24 mouse cellular contexts compared by ENCODE assay signal in genomic region chr12:48061898-48062619, GRCm38 (mm10).
DNase-seq lines count a peak whose midpoint lies in the region; ATAC-seq lines count a peak whose summit lies in the region.
"Had no signal": no experiment of that assay in that cellular context is flagged by ENCODE, and none has a peak within 500 bp of the region (broad histone marks: within the 10 kb centered on the region; RNA-seq: fewer than 3 reads in every experiment).

No protein-coding gene starts in this region.

- H3K4me1 ChIP-seq in forebrain, embryonic 14.5 days (ENCODE audit: control insufficient read depth, insufficient read depth, low read length), result no peaks in the 10 kb centered on the region
- H3K4me1 ChIP-seq in forebrain, embryonic 11.5 days (replicated peaks; ENCODE audit: control insufficient read depth, insufficient read depth, low read length), result no peaks in the 10 kb centered on the region
- H3K4me1 ChIP-seq in hindbrain, embryonic 16.5 days (ENCODE audit: control insufficient read depth, insufficient read depth, low read depth, low read length), result no peaks in the 10 kb centered on the region
- H3K4me1 ChIP-seq in midbrain, embryonic 16.5 days (ENCODE audit: control insufficient read depth, insufficient read depth, low read length), result peaks cover 4% of the 10 kb centered on the region; the same call in 1 of the 2 replicates
- H3K4me1 ChIP-seq: embryonic facial prominence, embryonic 15.5 days; limb, embryonic 13.5 days; liver, embryonic 13.5 days had no signal

- H3K4me3 ChIP-seq in forebrain, embryonic 14.5 days (ENCODE audit: low read depth, low read length), result no peak overlapping the region
- H3K4me3 ChIP-seq in forebrain, embryonic 11.5 days (ENCODE audit: low read depth, low read length), result no peak overlapping the region
- H3K4me3 ChIP-seq in hindbrain, embryonic 16.5 days (ENCODE audit: low read length), result no peak overlapping the region
- H3K4me3 ChIP-seq in midbrain, embryonic 16.5 days (ENCODE audit: low read depth, low read length), result no peak overlapping the region
- H3K4me3 ChIP-seq: embryonic facial prominence, embryonic 15.5 days; limb, embryonic 13.5 days; liver, embryonic 13.5 days had no signal

- DNase-seq in forebrain, embryonic 14.5 days (ENCODE audit: low spot score), result peak; percentile 24
- no peak for DNase-seq in forebrain, embryonic 11.5 days (ENCODE audit: low spot score)
- DNase-seq in brain, adult 2 months (ENCODE audit: low read depth, low spot score), result peak; percentile 8
- no peak for DNase-seq in spleen, adult 18-20 months
- no peak for DNase-seq in layer of hippocampus, postnatal 36 days
- DNase-seq: adrenal gland, adult 8-10 months; cerebellum, adult 9-10 months; gastrocnemius, postnatal 14 days; heart, adult 11 months; kidney, adult 9 months; kidney, postnatal 14 days; liver, embryonic 13.5 days; lung, adult 2 months; lung, postnatal 14 days; right cerebral cortex, postnatal 25 days; thymus, postnatal 14 days had no signal

- H3K27ac ChIP-seq in forebrain, embryonic 14.5 days (ENCODE audit: low read depth, low read length), result no peak overlapping the region
- H3K27ac ChIP-seq in forebrain, embryonic 11.5 days (ENCODE audit: low read depth, low read length), result no peak overlapping the region
- peak overlapping the region; percentile 70 for H3K27ac ChIP-seq in hindbrain, embryonic 16.5 days (ENCODE audit: low read depth, low read length)
- H3K27ac ChIP-seq in midbrain, embryonic 16.5 days (ENCODE audit: low read length), result peak overlapping the region; percentile 80
- H3K27ac ChIP-seq: embryonic facial prominence, embryonic 15.5 days; limb, embryonic 13.5 days; liver, embryonic 13.5 days had no signal

- no peak overlapping the region for H3K4me2 ChIP-seq in forebrain, embryonic 14.5 days (ENCODE audit: low read length)
- H3K4me2 ChIP-seq in forebrain, embryonic 11.5 days (ENCODE audit: low read depth, low read length, severe bottlenecking), result no peak overlapping the region
- no peak overlapping the region for H3K4me2 ChIP-seq in hindbrain, embryonic 16.5 days (ENCODE audit: low read length)
- no peak overlapping the region for H3K4me2 ChIP-seq in midbrain, embryonic 16.5 days (ENCODE audit: low read length)
- H3K4me2 ChIP-seq: embryonic facial prominence, embryonic 15.5 days; heart, embryonic 11.5 days; limb, embryonic 13.5 days; liver, embryonic 13.5 days had no signal

- H3K27me3 ChIP-seq in forebrain, embryonic 14.5 days (replicated peaks; ENCODE audit: control insufficient read depth, insufficient read depth, low read length), result no peaks in the 10 kb centered on the region
- no peaks in the 10 kb centered on the region for H3K27me3 ChIP-seq in forebrain, embryonic 11.5 days (ENCODE audit: control insufficient read depth, insufficient read depth, low read length)
- H3K27me3 ChIP-seq in hindbrain, embryonic 16.5 days (replicated peaks; ENCODE audit: control insufficient read depth, insufficient read depth, low read length), result no peaks in the 10 kb centered on the region
- H3K27me3 ChIP-seq in midbrain, embryonic 16.5 days (ENCODE audit: control insufficient read depth, insufficient read depth, low read depth, low read length), result no peaks in the 10 kb centered on the region
- H3K27me3 ChIP-seq: embryonic facial prominence, embryonic 15.5 days; limb, embryonic 13.5 days; liver, embryonic 13.5 days had no signal

- WGBS in forebrain, embryonic 14.5 days, result 76% methylated on average over 8 of the region's 8 CpGs
- WGBS in forebrain, embryonic 11.5 days, result 85% methylated on average over 8 of the region's 8 CpGs
- WGBS in hindbrain, embryonic 16.5 days, result 40% methylated on average over 8 of the region's 8 CpGs
- WGBS in midbrain, embryonic 16.5 days, result 62% methylated on average over 8 of the region's 8 CpGs

- ATAC-seq in forebrain, embryonic 14.5 days, result peak; percentile 15; the same call in 1 of the 2 replicates
- ATAC-seq in forebrain, embryonic 11.5 days (replicated peaks; ENCODE audit: low FRiP score), result no peak
- ATAC-seq in hindbrain, embryonic 16.5 days, result peak; percentile 93
- peak; percentile 72 for ATAC-seq in midbrain, embryonic 16.5 days
- no peak for ATAC-seq in erythroblast, adult 5-6 weeks (replicated peaks; ENCODE audit: low FRiP score, poor library complexity, severe bottlenecking)
- ATAC-seq: activated CD4-positive, CD25-positive, alpha-beta regulatory T cell, adult 4 months; intestine, embryonic 16.5 days had no signal

- H3K9me3 ChIP-seq in forebrain, embryonic 14.5 days (replicated peaks; ENCODE audit: control insufficient read depth, low read length), result no peaks in the 10 kb centered on the region
- H3K9me3 ChIP-seq in forebrain, embryonic 11.5 days (ENCODE audit: control insufficient read depth, low read length), result no peaks in the 10 kb centered on the region
- no peaks in the 10 kb centered on the region for H3K9me3 ChIP-seq in hindbrain, embryonic 16.5 days (ENCODE audit: control insufficient read depth, low read length)
- no peaks in the 10 kb centered on the region for H3K9me3 ChIP-seq in midbrain, embryonic 16.5 days (replicated peaks; ENCODE audit: control insufficient read depth, low read length, poor library complexity, severe bottlenecking)
- H3K9me3 ChIP-seq: embryonic facial prominence, embryonic 15.5 days; limb, embryonic 13.5 days; liver, embryonic 13.5 days had no signal

- no peak overlapping the region for H3K9ac ChIP-seq in forebrain, embryonic 14.5 days (ENCODE audit: low read length)
- no peak overlapping the region for H3K9ac ChIP-seq in forebrain, embryonic 11.5 days (ENCODE audit: low read length)
- no peak overlapping the region; the same call in 1 of the 2 replicates for H3K9ac ChIP-seq in hindbrain, embryonic 16.5 days (ENCODE audit: low read depth, low read length)
- H3K9ac ChIP-seq in midbrain, embryonic 16.5 days (ENCODE audit: low read depth, low read length), result no peak overlapping the region
- H3K9ac ChIP-seq: embryonic facial prominence, embryonic 15.5 days; limb, embryonic 13.5 days; liver, embryonic 13.5 days had no signal

- H3K36me3 ChIP-seq in forebrain, embryonic 14.5 days (ENCODE audit: control insufficient read depth, insufficient read depth, low read length), result no peaks in the 10 kb centered on the region
- no peaks in the 10 kb centered on the region for H3K36me3 ChIP-seq in forebrain, embryonic 11.5 days (ENCODE audit: control insufficient read depth, insufficient read depth, low read length)
- no peaks in the 10 kb centered on the region for H3K36me3 ChIP-seq in hindbrain, embryonic 16.5 days (ENCODE audit: control insufficient read depth, insufficient read depth, low read length)
- H3K36me3 ChIP-seq in midbrain, embryonic 16.5 days (ENCODE audit: control insufficient read depth, insufficient read depth, low read length), result no peaks in the 10 kb centered on the region
- H3K36me3 ChIP-seq: embryonic facial prominence, embryonic 15.5 days; limb, embryonic 13.5 days; liver, embryonic 13.5 days had no signal

Comparison
In these comparisons a context has a peak if more than half of its experiments do, and no peak if none do; other contexts are left out.
1. ATAC-seq: peak in forebrain, embryonic 14.5 days (single experiment), hindbrain, embryonic 16.5 days (single experiment) and midbrain, embryonic 16.5 days (single experiment); none in forebrain, embryonic 11.5 days (single experiment) and erythroblast, adult 5-6 weeks (single experiment).
2. DNase-seq: peak in forebrain, embryonic 14.5 days (single experiment) and brain, adult 2 months (single experiment); none in forebrain, embryonic 11.5 days (single experiment), spleen, adult 18-20 months (0 of 2) and layer of hippocampus, postnatal 36 days (0 of 2).
3. H3K27ac ChIP-seq: peak in hindbrain, embryonic 16.5 days (single experiment) and midbrain, embryonic 16.5 days (single experiment); none in forebrain, embryonic 14.5 days (single experiment) and forebrain, embryonic 11.5 days (single experiment).